Mouse (Mus musculus) cerebellum, adult 2 months (tissue): ENCODE data around the gene Hcrtr2.

ENCODE experiments used
- CTCF ChIP-seq: fragments of 200-500 bp; IDR thresholded peaks from 2 replicates; pipeline ENCODE4 v1.5.1; 2011; ENCODE audit warnings: low read depth, mild to moderate bottlenecking, control low read depth, low read length, moderate library complexity, borderline replicate concordance; ENCODE audit not compliant: insufficient read depth
- POLR2A ChIP-seq: fragments of 200-500 bp; IDR thresholded peaks from 2 replicates; pipeline ENCODE4 v1.6.1; 2011; ENCODE audit warnings: low read length, control low read depth, borderline replicate concordance; ENCODE audit not compliant: insufficient read depth

DNA sequence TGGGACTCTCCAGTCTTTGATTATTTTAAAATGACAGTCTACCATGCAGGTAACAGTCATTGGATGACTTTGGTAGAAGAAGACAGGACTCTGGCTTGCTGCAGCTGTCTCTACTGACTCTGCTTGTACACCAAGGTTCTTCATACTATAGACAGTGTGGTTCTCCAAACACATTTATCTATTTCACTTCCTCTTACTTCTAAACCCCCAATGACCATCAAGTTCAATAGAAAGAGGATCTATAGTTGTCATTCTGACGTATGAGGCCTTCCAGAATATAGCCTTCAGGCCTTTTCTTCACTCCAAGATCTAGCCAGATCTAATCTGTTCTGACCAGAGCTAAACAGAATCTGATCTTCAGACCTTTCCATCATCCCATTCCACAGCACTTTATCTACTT lies 23.6 kb upstream of the Hcrtr2 start:
- TF ChIP-seq POLR2A = no peak
- no peak for TF ChIP-seq CTCF
